Mouse (Mus musculus): ENCODE data around the gene Tas2r143.

Tas2r143 gene

GRCm38 (mm10) chr6:42364607-42365006, 35.4 kb upstream of the Tas2r143 start:
- DNase-seq (ENCODE audit: extremely low read depth, insufficient read length, low spot score): no peak

GRCm38 (mm10) chr6:42365215-42365614, 34.8 kb upstream of the Tas2r143 start:
- no peak for DNase-seq (ENCODE audit: extremely low read depth, insufficient read length, low spot score)

DNA sequence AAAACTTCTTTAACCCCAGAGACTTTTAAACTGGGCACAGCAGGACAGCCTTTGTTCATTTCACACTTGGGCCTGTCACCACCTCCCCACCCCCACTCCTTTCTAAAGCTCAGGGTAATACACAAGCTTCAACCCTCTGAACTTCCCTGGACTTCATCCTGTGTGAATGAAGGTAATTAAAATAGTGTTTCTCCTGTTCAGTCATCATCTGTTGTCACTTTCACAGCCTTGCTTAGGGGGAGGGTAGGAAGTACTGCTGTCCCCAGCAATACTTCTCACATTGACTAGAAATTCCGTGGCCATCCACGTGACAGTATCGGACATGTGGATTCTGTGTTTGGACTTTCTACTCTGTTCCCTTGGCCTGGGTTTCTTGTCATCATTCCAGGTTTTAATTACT, 30.2 kb upstream of the Tas2r143 start:
- no peak for DNase-seq (ENCODE audit: extremely low read depth, insufficient read length, low spot score)

DNA sequence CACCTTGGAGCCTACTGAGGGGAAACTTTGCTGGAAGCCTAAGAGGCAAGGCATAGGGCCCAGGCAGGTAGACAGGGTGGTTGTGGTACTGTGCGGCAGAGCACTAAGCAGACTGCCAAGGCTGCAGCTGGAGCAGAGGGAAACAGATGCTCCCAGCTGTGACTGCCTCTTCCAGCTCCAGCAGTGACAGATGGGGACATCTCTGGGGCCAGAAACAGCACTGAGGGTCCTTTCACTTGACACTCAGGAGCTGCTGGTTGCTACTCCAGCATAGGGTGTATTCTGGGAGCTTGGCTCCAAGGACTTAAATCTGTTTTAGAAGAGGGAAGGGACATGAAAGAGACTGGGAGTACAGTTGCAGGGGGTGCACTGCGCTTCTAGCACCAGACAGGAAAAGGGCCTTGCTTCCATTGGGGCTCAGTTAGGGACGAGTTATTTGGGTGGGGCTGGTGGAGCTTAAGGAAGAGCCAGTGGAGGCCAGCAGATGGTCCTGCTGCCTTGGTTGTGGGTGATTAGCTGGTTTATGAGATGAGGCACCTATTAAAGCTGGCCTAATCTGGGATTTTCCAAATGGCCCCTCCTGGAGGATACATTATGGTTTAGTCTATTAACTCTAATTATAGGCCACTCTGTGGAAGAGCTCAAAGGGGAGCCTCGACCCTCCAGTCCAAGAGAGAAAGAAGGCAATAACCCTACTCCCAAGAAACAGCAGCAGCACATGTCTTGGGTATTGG, 29.2 kb upstream of the Tas2r143 start:
- DNase-seq (ENCODE audit: extremely low read depth, insufficient read length, low spot score): no peak

DNA sequence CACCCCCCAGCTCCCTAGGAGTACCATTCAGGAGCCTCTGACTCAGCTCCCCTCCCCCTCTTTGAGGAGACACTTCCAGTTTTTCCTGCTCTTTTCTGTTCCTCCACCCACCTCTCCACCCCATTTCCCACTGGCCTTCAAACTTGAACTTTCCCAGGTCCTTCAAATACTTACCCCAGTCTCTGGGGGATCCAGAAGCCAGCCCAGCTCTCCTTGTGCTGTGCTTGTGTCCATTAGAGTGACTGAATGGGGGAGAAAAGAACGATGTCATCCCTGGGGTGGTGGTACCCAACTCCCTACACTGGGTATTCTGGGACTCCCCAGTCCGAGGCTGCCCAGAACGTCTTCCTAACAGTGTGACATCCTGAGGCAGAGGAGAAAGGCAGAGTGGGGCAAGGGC, 28.0 kb upstream of the Tas2r143 start:
- no peak for DNase-seq (ENCODE audit: extremely low read depth, insufficient read length, low spot score)

- no peak for DNase-seq (ENCODE audit: extremely low read depth, insufficient read length, low spot score)
Observed at GRCm38 (mm10) chr6:42372421-42372815, 27.6 kb upstream of the Tas2r143 start.

GRCm38 (mm10) chr6:42372816-42373547, 27.1 kb upstream of the Tas2r143 start, which contains the start of gene Epha1:
TSS of gene Epha1 (minus strand) at chr6:42373268.
- no peak for DNase-seq (ENCODE audit: extremely low read depth, insufficient read length, low spot score)

GRCm38 (mm10) chr6:42373669-42374430, 26.2 kb upstream of the Tas2r143 start:
- no peak for DNase-seq (ENCODE audit: extremely low read depth, insufficient read length, low spot score)

GRCm38 (mm10) chr6:42374701-42375100, 25.3 kb upstream of the Tas2r143 start:
- DNase-seq (ENCODE audit: extremely low read depth, insufficient read length, low spot score): no peak

- DNase-seq (ENCODE audit: extremely low read depth, insufficient read length, low spot score): no peak
Observed at GRCm38 (mm10) chr6:42375131-42375530, 24.9 kb upstream of the Tas2r143 start.

- no peak for DNase-seq (ENCODE audit: extremely low read depth, insufficient read length, low spot score)
Observed at GRCm38 (mm10) chr6:42376016-42376415, 24.0 kb upstream of the Tas2r143 start.

- no peak for DNase-seq (ENCODE audit: extremely low read depth, insufficient read length, low spot score)
Observed at GRCm38 (mm10) chr6:42376504-42377019, 23.5 kb upstream of the Tas2r143 start.

DNA sequence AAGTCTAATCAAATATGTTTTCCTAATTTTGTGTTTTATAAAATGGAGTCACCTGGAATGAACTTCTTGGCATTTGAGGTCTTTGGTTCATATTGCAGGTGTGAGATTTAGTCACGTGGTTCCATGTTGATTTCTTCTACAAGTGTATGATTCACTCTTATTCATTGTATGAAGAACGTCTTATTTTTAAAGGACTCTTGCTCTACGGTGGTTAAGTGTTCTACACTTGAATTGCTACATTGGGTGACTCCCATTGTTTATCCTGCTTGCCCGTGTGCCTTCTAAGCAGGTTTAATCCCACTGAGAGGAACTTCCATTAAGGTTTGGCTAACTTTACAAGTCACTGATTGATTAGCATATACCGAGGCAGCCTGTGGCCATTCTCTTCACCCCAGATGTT, 22.8 kb upstream of the Tas2r143 start:
- no peak for DNase-seq (ENCODE audit: extremely low read depth, insufficient read length, low spot score)

DNA sequence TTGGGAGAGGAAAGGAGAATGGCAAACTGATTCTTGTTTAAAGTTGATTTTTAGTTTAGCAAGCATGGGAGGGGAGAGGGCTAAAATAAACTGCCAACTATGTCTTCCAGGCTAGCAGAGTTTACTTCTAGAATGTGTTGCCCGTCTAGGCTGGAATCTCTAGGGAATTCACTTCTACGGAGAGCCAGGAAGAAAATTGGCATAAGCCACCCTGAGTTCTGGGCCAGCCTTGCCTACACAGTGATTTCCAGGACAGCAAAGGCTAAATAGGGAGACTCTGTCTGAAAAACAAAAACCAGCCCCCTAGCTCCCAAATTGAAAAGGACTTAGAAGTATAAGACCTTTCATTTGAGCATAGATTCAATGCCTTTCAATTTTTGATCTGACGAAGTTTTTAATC, 20.5 kb upstream of the Tas2r143 start:
- DNase-seq (ENCODE audit: extremely low read depth, insufficient read length, low spot score): no peak

GRCm38 (mm10) chr6:42380416-42381144, 19.5 kb upstream of the Tas2r143 start:
- DNase-seq (ENCODE audit: extremely low read depth, insufficient read length, low spot score): no peak

- no peak for DNase-seq (ENCODE audit: extremely low read depth, insufficient read length, low spot score)
Observed at GRCm38 (mm10) chr6:42381221-42381620, 18.8 kb upstream of the Tas2r143 start.

GRCm38 (mm10) chr6:42381916-42382381, 18.1 kb upstream of the Tas2r143 start:
- DNase-seq (ENCODE audit: extremely low read depth, insufficient read length, low spot score): no peak

DNA sequence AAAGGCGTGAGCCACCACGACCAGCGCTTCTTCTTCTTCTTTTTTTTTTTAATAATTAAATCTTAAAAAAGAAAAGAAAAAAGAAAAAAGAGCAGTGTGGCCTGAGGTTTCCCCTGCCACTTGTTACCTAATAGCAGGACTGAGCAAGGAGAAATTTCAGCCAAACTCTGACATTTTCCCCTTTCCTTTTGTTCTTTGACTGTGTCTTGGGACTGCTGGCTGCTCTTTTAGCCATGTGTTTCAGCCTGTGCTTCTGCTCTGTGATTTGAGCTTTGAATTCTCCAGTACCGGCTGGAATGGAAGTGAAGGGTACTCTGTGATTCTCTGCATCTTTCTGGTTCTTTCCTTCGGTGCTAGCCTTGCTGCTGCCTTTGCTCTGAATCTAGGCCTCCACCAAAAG, 16.7 kb upstream of the Tas2r143 start:
- no peak for DNase-seq (ENCODE audit: extremely low read depth, insufficient read length, low spot score)

GRCm38 (mm10) chr6:42385635-42386034, 14.4 kb upstream of the Tas2r143 start:
- no peak for DNase-seq (ENCODE audit: extremely low read depth, insufficient read length, low spot score)

- DNase-seq (ENCODE audit: extremely low read depth, insufficient read length, low spot score): no peak
Observed at GRCm38 (mm10) chr6:42391796-42392330, 8.2 kb upstream of the Tas2r143 start.
